Mouse (Mus musculus) E14TG2a.4 (cell line): ENCODE results near the gene Prp2.
A peak's percentile ranks its signal among the peaks of the same experiment; 100 is the strongest.
"Not testable (repeated sequence)": the region's sequence is repeated elsewhere in the genome, so short reads cannot be mapped to it uniquely, and the experiment has no call there.

Experiments used
- H3K27me3 ChIP-seq: 2 replicates; pipeline ENCODE4 v1.6.1; 2014; ENCODE audit warnings: low read length, control low read depth; ENCODE audit not compliant: insufficient read depth
- H3K36me3 ChIP-seq: 2 replicates; pipeline ENCODE4 v1.6.1; 2014; ENCODE audit warnings: low read length, control low read depth; ENCODE audit not compliant: insufficient read depth
- H3K4me1 ChIP-seq: replicated peaks from 2 replicates; pipeline ENCODE4 v1.6.1; 2014; ENCODE audit warnings: low read depth, low read length, control low read depth
- H3K4me3 ChIP-seq: replicated peaks from 2 replicates; pipeline ENCODE4 v1.5.1; 2014; ENCODE audit warnings: mild to moderate bottlenecking, low read length
- H3K9me3 ChIP-seq: 2 replicates; pipeline ENCODE4 v1.6.1; 2014; ENCODE audit warnings: low read length, control low read depth
- CTCF ChIP-seq: conservative IDR thresholded peaks from 2 replicates; pipeline ENCODE4 v1.5.1; 2014; ENCODE audit warnings: low read length
- NANOG ChIP-seq: IDR thresholded peaks from 2 replicates; pipeline ENCODE4 v1.6.1; 2014; ENCODE audit warnings: borderline replicate concordance, low read length, mixed read lengths

The Prp2 gene

GRCm38 (mm10) chr6:132595613-132596012 is at the start of gene Prp2:
Gene Prp2, plus strand, starts transcription at chr6:132595913.
- H3K36me3 ChIP-seq, H3K9me3 ChIP-seq, H3K4me1 ChIP-seq, H3K27me3 ChIP-seq, H3K4me3 ChIP-seq: not testable (repeated sequence)

- not testable (repeated sequence) for H3K36me3 ChIP-seq, H3K4me1 ChIP-seq, H3K4me3 ChIP-seq, H3K27me3 ChIP-seq, H3K9me3 ChIP-seq
Measured at GRCm38 (mm10) chr6:132569509-132569908, 26.2 kb upstream of the Prp2 start, which contains the start of gene Prh1. Gene Prh1, plus strand, starts transcription at chr6:132569809.

GRCm38 (mm10) chr6:132649399-132649798 is 53.7 kb downstream of the Prp2 start:
- no peaks in the 10 kb centered on the region for H3K27me3 ChIP-seq
- no peaks in the 10 kb centered on the region for H3K4me1 ChIP-seq
- TF ChIP-seq CTCF (peak; percentile 49), NANOG (no peak)
- H3K4me3 ChIP-seq = no peak overlapping the region
- H3K36me3 ChIP-seq = no peaks in the 10 kb centered on the region
- H3K9me3 ChIP-seq = no peaks in the 10 kb centered on the region
